Mouse (Mus musculus) duodenum, adult 2 months (tissue): Measurements from ENCODE around the gene Emilin2. TPM values are rescaled to one million over a fixed set of nuclear protein-coding genes. Genes with fewer than 3 reads are reported as not detected.

ENCODE experiments used
- polyA plus RNA-seq: library from polyadenylated mRNA; depleted of rRNA; stranded (reverse); fragments of >200 nt; gene quantifications from 2 replicates; pipeline ENCODE4 v1.2.3, GENCODE M21; 2012; ENCODE audit warnings: low replicate concordance; rRNA removed

The Emilin2 gene
- polyA plus RNA-seq = 1.5 and 2.3 TPM in 2 replicates

GRCm38 (mm10) chr17:71311340-71312171, at the start of gene Emilin2:
Emilin2 (minus strand) TSS chr17:71311978.

Other genes starting within 250 kb of the Emilin2 start
- 9.7 and 15.4 TPM in 2 replicates for gene Lpin2, start 129.4 kb downstream of the Emilin2 start, polyA plus RNA-seq
- gene Gm4707, start 147.9 kb upstream of the Emilin2 start, polyA plus RNA-seq = 0.43 TPM in 1 of 2 replicates, not detected in the other
- gene Smchd1, start 163.4 kb upstream of the Emilin2 start, polyA plus RNA-seq = 1.3 and 1.8 TPM in 2 replicates
- 0.02 TPM in 1 of 2 replicates, not detected in the other for gene Ndc80, start 214.9 kb upstream of the Emilin2 start, polyA plus RNA-seq
- gene Spdya, start 240.1 kb upstream of the Emilin2 start, polyA plus RNA-seq = not detected in 2 replicates